Mouse (Mus musculus): Measurements from ENCODE around the gene Uso1. TPM values are rescaled to one million over a fixed set of nuclear protein-coding genes. Genes with fewer than 3 reads are reported as not detected.
A peak's percentile ranks its signal among the peaks of the same experiment; 100 is the strongest.

The Uso1 gene
- polyA plus RNA-seq, 2 experiments, result 14.3 to 18.6 TPM

DNA sequence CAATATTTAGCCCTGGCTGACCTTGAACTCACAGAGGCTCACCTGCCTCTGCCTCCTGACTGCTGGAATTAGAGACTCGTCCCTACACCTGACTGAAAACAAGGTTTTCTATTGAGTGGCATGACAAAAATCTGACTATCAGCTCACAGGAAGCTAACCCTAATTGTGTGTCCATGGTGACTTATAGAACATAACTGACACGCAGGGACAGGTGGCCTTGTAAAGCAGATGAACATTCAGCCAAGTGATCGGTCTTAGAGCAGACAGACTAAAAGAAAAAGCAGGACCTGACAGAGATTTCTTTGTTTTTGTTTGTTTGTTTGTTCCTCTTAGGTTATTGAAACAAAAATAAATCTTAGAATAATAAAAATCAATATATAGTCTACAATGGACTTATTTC is 10.5 kb downstream of the Uso1 start:
- DNase-seq (ENCODE audit: low read depth in 3 of 3, low spot score in 3 of 3) (no peak), ATAC-seq (ENCODE audit: insufficient read depth) (no peak)
- Histone ChIP-seq H3K27me3 (ENCODE audit: control insufficient read depth, insufficient read depth, low read length) (no peaks in the 10 kb centered on the region), H3K4me3 (ENCODE audit: insufficient read depth in 1 of 2, low read depth in 2 of 2, low read length in 2 of 2) (no peak overlapping the region), H3K36me3 (replicated peaks; ENCODE audit: control insufficient read depth, insufficient read depth, low read depth) (no peaks in the 10 kb centered on the region), H3K9ac (replicated peaks) (no peak overlapping the region), H3K4me1 (replicated peaks; ENCODE audit: control insufficient read depth in 2 of 2, insufficient read depth in 2 of 2, low read length in 1 of 2) (peaks cover 17 to 25% of the 10 kb centered on the region in 2 experiments), H3K4me2 (ENCODE audit: low read depth) (no peak overlapping the region), H3K9me3 (ENCODE audit: control insufficient read depth, low read length) (no peaks in the 10 kb centered on the region), H3K27ac (no peak overlapping the region)
- WGBS (ENCODE audit: insufficient replicate concordance), result 80% methylated on average over 3 of the region's 3 CpGs
- TF ChIP-seq CTCF (IDR thresholded peaks at IDR 0.05; ENCODE audit: low read depth), result no peak
- TF ChIP-seq EP300 (IDR thresholded peaks at IDR 0.05; ENCODE audit: low read depth), result no peak

DNA sequence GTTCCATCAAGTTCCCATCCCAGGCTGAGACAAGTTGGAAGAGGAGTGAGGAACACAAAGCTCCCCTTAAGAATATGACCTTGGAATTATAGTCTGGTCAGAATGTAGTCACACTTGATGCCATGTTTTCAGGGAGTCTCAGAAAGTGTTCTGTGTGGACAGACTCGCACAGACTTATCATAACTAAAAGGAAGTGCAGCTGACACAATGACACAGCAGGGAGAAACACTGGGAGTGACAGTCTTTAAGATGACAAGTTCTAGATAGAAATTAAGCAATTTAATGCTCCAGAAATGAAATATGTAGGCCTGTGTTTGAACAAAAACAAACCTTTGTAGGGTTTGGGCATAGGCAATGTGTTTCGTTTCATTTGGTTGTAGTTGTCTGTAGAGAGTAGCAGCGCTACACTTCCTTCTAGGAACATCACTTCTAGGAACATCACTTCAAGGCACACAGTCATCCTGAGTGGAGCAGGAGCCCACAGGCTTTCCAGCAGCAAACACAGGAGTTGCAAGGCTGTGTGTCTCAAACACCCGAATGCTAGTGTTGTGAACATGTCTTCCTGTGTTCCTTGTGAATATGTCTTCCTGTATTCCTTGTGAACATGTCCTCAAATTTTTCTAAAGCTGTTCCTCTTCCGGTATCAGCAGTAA is 11.7 kb downstream of the Uso1 start:
- peaks cover 17 to 25% of the 10 kb centered on the region in 2 experiments for H3K4me1 ChIP-seq (replicated peaks; ENCODE audit: control insufficient read depth in 2 of 2, insufficient read depth in 2 of 2, low read length in 1 of 2)
- WGBS (ENCODE audit: insufficient replicate concordance), result 58% methylated on average over 5 of the region's 5 CpGs
- no peaks in the 10 kb centered on the region for H3K27me3 ChIP-seq (ENCODE audit: control insufficient read depth, insufficient read depth, low read length)
- TF ChIP-seq EP300 (IDR thresholded peaks at IDR 0.05; ENCODE audit: low read depth) (no peak), CTCF (IDR thresholded peaks at IDR 0.05; ENCODE audit: low read depth) (no peak)
- peak overlapping the region; percentile 31 for H3K9ac ChIP-seq (replicated peaks)
- H3K4me3 ChIP-seq (ENCODE audit: insufficient read depth in 1 of 2, low read depth in 2 of 2, low read length in 2 of 2), result no peak overlapping the region
- no peaks in the 10 kb centered on the region for H3K36me3 ChIP-seq (replicated peaks; ENCODE audit: control insufficient read depth, insufficient read depth, low read depth)
- H3K4me2 ChIP-seq (ENCODE audit: low read depth), result peak overlapping the region; percentile 26; the same call in 1 of the 2 replicates
- peak overlapping the region; percentile 69 for H3K27ac ChIP-seq
- DNase-seq (ENCODE audit: low read depth in 3 of 3, low spot score in 3 of 3) (no peak), ATAC-seq (ENCODE audit: insufficient read depth) (peak; percentile 80)
- no peaks in the 10 kb centered on the region for H3K9me3 ChIP-seq (ENCODE audit: control insufficient read depth, low read length)

DNA sequence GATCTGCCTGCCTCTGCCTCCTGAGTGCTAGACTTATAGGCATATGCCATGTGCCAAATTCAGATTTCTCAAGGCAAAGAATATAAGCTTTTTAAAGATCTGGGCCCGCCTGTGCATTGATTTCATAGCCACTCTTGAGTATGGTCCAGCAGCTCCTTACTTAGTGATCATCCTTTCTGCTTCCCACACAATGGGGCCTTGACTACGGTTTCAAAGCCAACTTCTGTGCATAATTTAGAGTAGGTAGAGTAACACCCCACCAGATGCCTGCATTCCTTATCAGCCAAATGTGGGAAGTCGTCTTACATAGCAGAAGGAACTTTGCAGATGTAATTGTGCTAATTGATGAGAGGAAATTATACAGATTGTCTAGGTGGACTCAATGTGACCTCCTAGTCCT is 17.1 kb downstream of the Uso1 start:
- no peak overlapping the region for H3K4me2 ChIP-seq (ENCODE audit: low read depth)
- H3K9me3 ChIP-seq (ENCODE audit: control insufficient read depth, low read length), result no peaks in the 10 kb centered on the region
- no peaks in the 10 kb centered on the region for H3K27me3 ChIP-seq (ENCODE audit: control insufficient read depth, insufficient read depth, low read length)
- TF ChIP-seq EP300 (IDR thresholded peaks at IDR 0.05; ENCODE audit: low read depth) (no peak), CTCF (IDR thresholded peaks at IDR 0.05; ENCODE audit: low read depth) (no peak)
- H3K4me1 ChIP-seq (replicated peaks; ENCODE audit: control insufficient read depth in 2 of 2, insufficient read depth in 2 of 2, low read length in 1 of 2), result peaks cover 0 to 3% of the 10 kb centered on the region in 2 experiments; a peak in 2 of 4 replicates
- H3K9ac ChIP-seq (replicated peaks), result no peak overlapping the region
- peaks cover 2% of the 10 kb centered on the region for H3K36me3 ChIP-seq (replicated peaks; ENCODE audit: control insufficient read depth, insufficient read depth, low read depth)
- DNase-seq (ENCODE audit: low read depth in 3 of 3, low spot score in 3 of 3) (no peak), ATAC-seq (ENCODE audit: insufficient read depth) (no peak)
- WGBS (ENCODE audit: insufficient replicate concordance), result 54% methylated on average over 3 of the region's 3 CpGs
- no peak overlapping the region for H3K27ac ChIP-seq
- no peak overlapping the region for H3K4me3 ChIP-seq (ENCODE audit: insufficient read depth in 1 of 2, low read depth in 2 of 2, low read length in 2 of 2)

DNA sequence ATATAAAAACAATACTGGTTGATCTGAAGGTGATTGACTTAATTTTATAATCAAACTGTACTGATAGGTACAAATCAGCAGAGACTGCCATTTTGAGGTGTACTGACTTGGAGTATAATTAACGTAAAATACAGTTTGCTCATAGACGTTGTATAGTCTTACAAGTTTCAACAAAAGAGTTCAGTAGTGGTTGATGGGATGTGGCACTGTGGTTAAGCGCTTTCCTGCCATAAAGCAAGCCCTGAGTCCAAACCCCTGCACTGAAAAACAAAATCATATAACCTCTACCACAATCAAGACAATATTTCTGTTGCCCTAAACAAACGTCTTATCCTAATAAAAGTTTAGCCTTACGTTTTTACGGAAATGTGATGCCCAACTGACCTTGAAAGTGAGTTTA is 28.2 kb downstream of the Uso1 start:
- Histone ChIP-seq H3K9me3 (ENCODE audit: control insufficient read depth, low read length) (no peaks in the 10 kb centered on the region), H3K36me3 (replicated peaks; ENCODE audit: control insufficient read depth, insufficient read depth, low read depth) (peaks cover 12% of the 10 kb centered on the region), H3K4me1 (replicated peaks; ENCODE audit: control insufficient read depth in 2 of 2, insufficient read depth in 2 of 2, low read length in 1 of 2) (no peaks in the 10 kb centered on the region), H3K27ac (no peak overlapping the region), H3K27me3 (ENCODE audit: control insufficient read depth, insufficient read depth, low read length) (no peaks in the 10 kb centered on the region), H3K9ac (replicated peaks) (no peak overlapping the region), H3K4me3 (ENCODE audit: insufficient read depth in 1 of 2, low read depth in 2 of 2, low read length in 2 of 2) (no peak overlapping the region), H3K4me2 (ENCODE audit: low read depth) (no peak overlapping the region)
- WGBS (ENCODE audit: insufficient replicate concordance), result 76% methylated on average over 6 of the region's 6 CpGs
- no peak for DNase-seq (ENCODE audit: low read depth in 3 of 3, low spot score in 3 of 3)
- no peak for ATAC-seq (ENCODE audit: insufficient read depth)
- TF ChIP-seq EP300 (IDR thresholded peaks at IDR 0.05; ENCODE audit: low read depth), result no peak
- no peak for TF ChIP-seq CTCF (IDR thresholded peaks at IDR 0.05; ENCODE audit: low read depth)

DNA sequence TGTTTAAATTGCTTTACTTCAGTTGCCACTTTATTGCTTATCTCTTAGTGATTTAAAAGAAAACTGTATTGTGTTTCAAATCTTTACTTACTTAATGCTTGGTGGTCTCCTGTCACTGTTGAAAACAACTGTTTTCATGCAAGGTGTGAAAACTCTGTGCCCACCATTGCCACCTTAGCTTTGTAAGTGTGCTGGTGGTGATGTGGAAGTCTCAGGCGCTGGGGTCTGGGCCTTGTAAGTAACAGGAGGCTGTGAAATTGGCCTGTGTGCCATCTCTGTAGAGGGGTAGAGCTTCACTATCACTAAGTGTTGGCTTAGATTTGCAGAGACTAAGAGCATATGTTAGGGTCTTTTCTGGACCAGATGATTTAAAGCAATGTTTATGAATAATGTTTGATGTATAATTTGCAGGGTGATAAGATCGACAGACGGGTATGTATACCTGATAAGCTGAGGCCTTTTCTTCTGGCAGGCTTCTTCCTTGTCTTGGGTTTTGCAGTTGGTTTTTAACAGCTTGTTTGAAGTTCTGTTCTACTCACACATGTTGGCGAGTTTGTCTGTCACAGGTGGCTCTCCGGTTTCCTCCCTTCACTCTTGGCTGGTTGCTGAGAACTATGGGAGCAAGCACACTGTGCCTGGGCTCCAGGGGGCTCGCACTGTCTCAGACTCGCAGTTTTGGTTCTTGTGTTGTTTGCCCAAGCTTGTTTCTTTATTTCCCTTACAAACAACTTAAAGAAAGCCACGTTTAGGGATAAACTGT is 45.5 kb downstream of the Uso1 start:
- Histone ChIP-seq H3K4me2 (ENCODE audit: low read depth) (no peak overlapping the region), H3K9me3 (ENCODE audit: control insufficient read depth, low read length) (no peaks in the 10 kb centered on the region), H3K27ac (no peak overlapping the region), H3K27me3 (ENCODE audit: control insufficient read depth, insufficient read depth, low read length) (no peaks in the 10 kb centered on the region), H3K4me3 (ENCODE audit: insufficient read depth in 1 of 2, low read depth in 2 of 2, low read length in 2 of 2) (no peak overlapping the region), H3K36me3 (replicated peaks; ENCODE audit: control insufficient read depth, insufficient read depth, low read depth) (peaks cover 19% of the 10 kb centered on the region), H3K4me1 (replicated peaks; ENCODE audit: control insufficient read depth in 2 of 2, insufficient read depth in 2 of 2, low read length in 1 of 2) (no peaks in the 10 kb centered on the region), H3K9ac (replicated peaks) (no peak overlapping the region)
- ATAC-seq (ENCODE audit: insufficient read depth) (no peak), DNase-seq (ENCODE audit: low read depth in 3 of 3, low spot score in 3 of 3) (no peak)
- WGBS (ENCODE audit: insufficient replicate concordance), result 72% methylated on average over 8 of the region's 8 CpGs
- TF ChIP-seq EP300 (IDR thresholded peaks at IDR 0.05; ENCODE audit: low read depth), result no peak
- TF ChIP-seq CTCF (IDR thresholded peaks at IDR 0.05; ENCODE audit: low read depth), result no peak
